ENCODE assay signal across 31 mouse cellular contexts in the genomic region with DNA sequence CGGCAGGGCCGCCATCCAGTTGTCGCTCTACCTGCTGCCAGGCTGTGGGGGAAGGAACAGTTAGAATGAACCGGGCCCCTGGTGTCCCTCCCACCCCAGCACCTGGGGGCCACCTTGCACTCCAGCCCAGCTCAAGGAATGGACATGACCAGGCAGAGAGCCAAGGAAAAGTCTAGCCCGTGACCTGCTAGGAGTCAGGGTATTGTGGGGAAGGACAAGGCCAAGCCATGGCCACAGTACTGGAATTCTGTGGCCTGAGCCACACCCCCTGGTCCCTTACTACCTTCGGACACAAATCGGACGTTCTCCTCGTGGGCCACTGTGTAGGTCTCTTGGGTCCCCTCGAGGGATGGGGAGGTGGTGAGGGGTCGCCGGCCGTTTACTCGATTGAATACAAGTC. TPM values are rescaled to one million over a fixed set of nuclear protein-coding genes. Genes with fewer than 3 reads are reported as not detected.
A peak's percentile ranks its signal among the peaks of the same experiment; 100 is the strongest.
DNase-seq lines count a peak whose midpoint lies in the region; ATAC-seq and TF ChIP-seq lines count a peak whose summit lies in the region.
"Had no signal": no experiment of that assay in that cellular context is flagged by ENCODE, and none has a peak within 500 bp of the region (broad histone marks: within the 10 kb centered on the region; RNA-seq: fewer than 3 reads in every experiment).

No protein-coding gene starts in this region.

- TF ChIP-seq CTCF in kidney, adult 2 months (conservative IDR thresholded peaks at IDR 0.05; ENCODE audit: insufficient read depth, insufficient read length, low read depth, low read length), result no peak
- TF ChIP-seq CTCF in small intestine, adult 2 months (IDR thresholded peaks at IDR 0.05; ENCODE audit: extremely low read depth, insufficient read length, insufficient replicate concordance, low read depth, low read length), result no peak

- H3K27ac ChIP-seq in kidney, adult 2 months (ENCODE audit: insufficient read depth, low read depth, low read length), result peak overlapping the region; percentile 14; the same call in 1 of the 2 replicates
- H3K27ac ChIP-seq in midbrain, embryonic 10.5 days (replicated peaks), result no peak overlapping the region
- H3K27ac ChIP-seq in midbrain, embryonic 15.5 days, result no peak overlapping the region
- H3K27ac ChIP-seq in small intestine, adult 2 months (ENCODE audit: insufficient read depth, low read depth, low read length), result peak overlapping the region; percentile 44
- H3K27ac ChIP-seq: forebrain, embryonic 13.5 days; hindbrain, embryonic 12.5 days; hindbrain, postnatal 0 days; intestine, embryonic 15.5 days; limb, embryonic 12.5 days; liver, embryonic 13.5 days; macrophage; neural tube, embryonic 15.5 days had no signal

- no peaks in the 10 kb centered on the region for H3K27me3 ChIP-seq in kidney, adult 2 months (replicated peaks; ENCODE audit: control insufficient read depth, insufficient read depth, low read length)
- H3K27me3 ChIP-seq in midbrain, embryonic 10.5 days (ENCODE audit: low read depth, poor library complexity, severe bottlenecking), result no peaks in the 10 kb centered on the region
- H3K27me3 ChIP-seq in midbrain, embryonic 15.5 days (replicated peaks), result no peaks in the 10 kb centered on the region
- H3K27me3 ChIP-seq in small intestine, adult 2 months (ENCODE audit: control insufficient read depth, insufficient read depth, low read length), result no peaks in the 10 kb centered on the region
- H3K27me3 ChIP-seq: forebrain, embryonic 13.5 days; hindbrain, embryonic 12.5 days; intestine, embryonic 15.5 days; limb, embryonic 12.5 days; liver, embryonic 13.5 days; neural tube, embryonic 15.5 days had no signal

- H3K9ac ChIP-seq in midbrain, embryonic 15.5 days, result no peak overlapping the region
- H3K9ac ChIP-seq: forebrain, embryonic 13.5 days; hindbrain, embryonic 12.5 days; intestine, embryonic 15.5 days; limb, embryonic 12.5 days; liver, embryonic 13.5 days; neural tube, embryonic 15.5 days had no signal

- no peaks in the 10 kb centered on the region for H3K9me3 ChIP-seq in midbrain, embryonic 10.5 days (replicated peaks)
- no peaks in the 10 kb centered on the region for H3K9me3 ChIP-seq in midbrain, embryonic 15.5 days
- H3K9me3 ChIP-seq: forebrain, embryonic 13.5 days; hindbrain, embryonic 12.5 days; intestine, embryonic 15.5 days; limb, embryonic 12.5 days; liver, embryonic 13.5 days; neural tube, embryonic 15.5 days had no signal

- no peak overlapping the region for H3K4me3 ChIP-seq in kidney, adult 2 months (ENCODE audit: insufficient read depth, low read depth, low read length)
- H3K4me3 ChIP-seq in midbrain, embryonic 10.5 days, result 0 out of 2 replicates have a peak overlapping the region, but pooled peaks have one; percentile 7
- no peak overlapping the region for H3K4me3 ChIP-seq in midbrain, embryonic 15.5 days
- H3K4me3 ChIP-seq in small intestine, adult 2 months (ENCODE audit: low read depth, low read length), result no peak overlapping the region
- H3K4me3 ChIP-seq: erythroblast, embryonic 14.5 days; forebrain, embryonic 13.5 days; hindbrain, embryonic 12.5 days; intestine, embryonic 15.5 days; limb, embryonic 12.5 days; liver, embryonic 13.5 days; neural tube, embryonic 15.5 days had no signal

- peaks cover 15% of the 10 kb centered on the region; the same call in 1 of the 2 replicates for H3K4me1 ChIP-seq in kidney, adult 2 months (ENCODE audit: control insufficient read depth, insufficient read depth, low read length)
- H3K4me1 ChIP-seq in midbrain, embryonic 10.5 days, result peaks cover 67% of the 10 kb centered on the region
- H3K4me1 ChIP-seq in midbrain, embryonic 15.5 days, result peaks cover 32% of the 10 kb centered on the region
- peaks cover 45% of the 10 kb centered on the region for H3K4me1 ChIP-seq in small intestine, adult 2 months (ENCODE audit: control insufficient read depth, insufficient read depth, insufficient read length, low read length)

- DNase-seq in cerebellum, adult 8-10 months, result peak; percentile 20
- DNase-seq in kidney, adult 2 months, result peak; percentile 68
- no peak for DNase-seq in kidney, adult 8-10 months
- no peak for DNase-seq in midbrain, embryonic 10.5 days (ENCODE audit: low spot score)
- DNase-seq in frontal cortex, postnatal 36 days (ENCODE audit: low spot score in 2 of 2), result no peak
- DNase-seq: B cell, adult 2 months; cerebellum, adult 11 months; cerebellum, postnatal 10 days; gastrocnemius, postnatal 36 days; heart, adult 18-20 months; heart, postnatal 36 days; liver, embryonic 13.5 days; lung, adult 2 months; lung, postnatal 10 days; midbrain, embryonic 14.5 days; retina, postnatal 1 day; right cerebral cortex, postnatal 25 days; spleen, adult 18-20 months; thymus, postnatal 14 days had no signal

- no peaks in the 10 kb centered on the region for H3K36me3 ChIP-seq in kidney, adult 2 months (ENCODE audit: control insufficient read depth, insufficient read depth, low read length)
- H3K36me3 ChIP-seq in midbrain, embryonic 10.5 days, result peaks cover 3% of the 10 kb centered on the region
- H3K36me3 ChIP-seq in midbrain, embryonic 15.5 days (replicated peaks), result no peaks in the 10 kb centered on the region
- no peaks in the 10 kb centered on the region for H3K36me3 ChIP-seq in small intestine, adult 2 months (ENCODE audit: control insufficient read depth, insufficient read depth, low read length)
- H3K36me3 ChIP-seq: hindbrain, embryonic 12.5 days; intestine, embryonic 15.5 days; limb, embryonic 12.5 days had no signal

- 56% methylated on average over 14 of the region's 14 CpGs for WGBS in kidney, adult 2 months
- WGBS in midbrain, embryonic 10.5 days, result 94% methylated on average over 14 of the region's 14 CpGs
- WGBS in midbrain, embryonic 15.5 days, result 89% methylated on average over 14 of the region's 14 CpGs
- 77% methylated on average over 14 of the region's 14 CpGs for WGBS in small intestine, adult 2 months

- no peak for TF ChIP-seq POLR2A in kidney, adult 2 months (IDR thresholded peaks at IDR 0.05; ENCODE audit: low read depth, low read length)
- TF ChIP-seq POLR2A in small intestine, adult 2 months (IDR thresholded peaks at IDR 0.05; ENCODE audit: low read depth, low read length), result no peak

- no peak overlapping the region for H3K4me2 ChIP-seq in midbrain, embryonic 15.5 days
- H3K4me2 ChIP-seq: forebrain, embryonic 13.5 days; heart, embryonic 11.5 days; hindbrain, embryonic 12.5 days; intestine, embryonic 15.5 days; limb, embryonic 12.5 days; liver, embryonic 13.5 days; neural tube, embryonic 15.5 days had no signal

- ATAC-seq in cerebellum, adult (ENCODE audit: insufficient number of reproducible peaks, low FRiP score, low TSS enrichment), result no peak
- ATAC-seq in midbrain, embryonic 15.5 days (replicated peaks), result no peak
- ATAC-seq: forebrain, embryonic 13.5 days; hindbrain, postnatal 0 days; intestine, embryonic 15.5 days had no signal

RNA-seq across cellular contexts. Expression of gene Wdr90, which starts 3.0 kb away (rescaled TPM):
- polyA plus RNA-seq in kidney, adult 2 months (2012; rRNA removed), result 23.8 and 25.5 TPM in 2 replicates
- polyA plus RNA-seq in midbrain, embryonic 10.5 days (2016; fragmentation: Nextera tagmentation; extraction: Ambion mirVana), result 53.4 and 53.9 TPM in 2 replicates
- 19.7 and 23.3 TPM in 2 replicates for polyA plus RNA-seq in midbrain, embryonic 15.5 days (2015; fragmentation: Nextera tagmentation; extraction: Ambion mirVana)
- 8.3 and 13.3 TPM in 2 replicates for polyA plus RNA-seq in small intestine, adult 2 months (2012; rRNA removed)

RNA-seq across cellular contexts. Expression of gene Mcrip2, which starts 4.3 kb away (rescaled TPM):
- polyA plus RNA-seq in kidney, adult 2 months (2012; rRNA removed), result 258 and 286 TPM in 2 replicates
- 9.9 and 17.1 TPM in 2 replicates for polyA plus RNA-seq in midbrain, embryonic 10.5 days (2016; fragmentation: Nextera tagmentation; extraction: Ambion mirVana)
- polyA plus RNA-seq in midbrain, embryonic 15.5 days (2015; fragmentation: Nextera tagmentation; extraction: Ambion mirVana), result 18.5 and 19.8 TPM in 2 replicates
- polyA plus RNA-seq in small intestine, adult 2 months (2012; rRNA removed), result 84.8 and 111 TPM in 2 replicates

RNA-seq across cellular contexts. Expression of gene Mettl26, which starts 10.6 kb away (rescaled TPM):
- 509 and 656 TPM in 2 replicates for polyA plus RNA-seq in kidney, adult 2 months (2012; rRNA removed)
- 74.3 and 80.4 TPM in 2 replicates for polyA plus RNA-seq in midbrain, embryonic 10.5 days (2016; fragmentation: Nextera tagmentation; extraction: Ambion mirVana)
- 70.5 and 71.1 TPM in 2 replicates for polyA plus RNA-seq in midbrain, embryonic 15.5 days (2015; fragmentation: Nextera tagmentation; extraction: Ambion mirVana)
- polyA plus RNA-seq in small intestine, adult 2 months (2012; rRNA removed), result 149 and 196 TPM in 2 replicates

RNA-seq across cellular contexts. Expression of gene Wfikkn1, which starts 16.3 kb away (rescaled TPM):
- 0.31 and 0.42 TPM in 2 replicates for polyA plus RNA-seq in kidney, adult 2 months (2012; rRNA removed)
- 6.1 and 19.7 TPM in 2 replicates for polyA plus RNA-seq in midbrain, embryonic 10.5 days (2016; fragmentation: Nextera tagmentation; extraction: Ambion mirVana)
- 0.47 and 0.54 TPM in 2 replicates for polyA plus RNA-seq in midbrain, embryonic 15.5 days (2015; fragmentation: Nextera tagmentation; extraction: Ambion mirVana)
- polyA plus RNA-seq in small intestine, adult 2 months (2012; rRNA removed), result 0.72 and 2.6 TPM in 2 replicates

RNA-seq across cellular contexts. Expression of gene Rhot2, which starts 19.7 kb away (rescaled TPM):
- 133 and 147 TPM in 2 replicates for polyA plus RNA-seq in kidney, adult 2 months (2012; rRNA removed)
- polyA plus RNA-seq in midbrain, embryonic 10.5 days (2016; fragmentation: Nextera tagmentation; extraction: Ambion mirVana), result 23.9 and 25.2 TPM in 2 replicates
- polyA plus RNA-seq in midbrain, embryonic 15.5 days (2015; fragmentation: Nextera tagmentation; extraction: Ambion mirVana), result 17.2 and 18.3 TPM in 2 replicates
- polyA plus RNA-seq in small intestine, adult 2 months (2012; rRNA removed), result 54.9 and 87.5 TPM in 2 replicates

Comparison
In these comparisons a context has a peak if more than half of its experiments do, and no peak if none do; other contexts are left out.
1. DNase-seq: peak in cerebellum, adult 8-10 months (single experiment) and kidney, adult 2 months (single experiment); none in kidney, adult 8-10 months (0 of 2), midbrain, embryonic 10.5 days (single experiment) and frontal cortex, postnatal 36 days (0 of 2).
2. H3K27ac ChIP-seq: peak in kidney, adult 2 months (single experiment) and small intestine, adult 2 months (single experiment); none in midbrain, embryonic 10.5 days (single experiment) and midbrain, embryonic 15.5 days (single experiment).